Comparison of ENCODE assay signal across 11 mouse cellular contexts in the genomic region with DNA sequence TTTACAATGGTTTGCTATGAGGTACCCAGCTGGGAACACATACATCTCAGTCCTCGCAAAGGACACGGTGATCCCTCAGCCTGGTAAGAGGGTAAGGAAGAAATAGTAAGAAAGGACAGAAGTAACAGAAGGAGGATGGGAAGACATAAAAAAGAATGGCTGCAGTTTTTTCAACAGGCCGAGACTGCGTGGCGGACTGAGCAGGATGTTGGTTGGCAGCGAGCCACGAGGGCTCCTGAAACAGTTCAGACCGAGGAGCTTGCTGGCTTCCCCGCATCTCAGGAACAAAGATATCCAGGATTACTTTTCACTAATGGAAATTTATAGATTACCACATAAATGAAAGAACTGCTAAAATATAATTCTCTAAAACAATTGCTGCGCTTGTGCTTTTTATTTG.
DNase-seq lines count a peak whose midpoint lies in the region; ATAC-seq and TF ChIP-seq lines count a peak whose summit lies in the region.
"Had no signal": no experiment of that assay in that cellular context is flagged by ENCODE, and none has a peak within 500 bp of the region (broad histone marks: within the 10 kb centered on the region; RNA-seq: fewer than 3 reads in every experiment).

No protein-coding gene starts in this region.

- H3K4me3 ChIP-seq in heart, adult 2 months = no peak overlapping the region
- H3K4me3 ChIP-seq in heart, embryonic 12.5 days = no peak overlapping the region
- H3K4me3 ChIP-seq in stomach, postnatal 0 days (ENCODE audit: low read depth, low read length) = no peak overlapping the region
- H3K4me3 ChIP-seq: hindbrain, embryonic 15.5 days had no signal

- no peak for TF ChIP-seq POLR2A in heart, adult 2 months (IDR thresholded peaks at IDR 0.05; ENCODE audit: insufficient read depth, low read depth, low read length)

- no peak overlapping the region for H3K27ac ChIP-seq in heart, adult 2 months
- H3K27ac ChIP-seq in heart, embryonic 12.5 days (ENCODE audit: poor library complexity, severe bottlenecking) = no peak overlapping the region
- no peak overlapping the region for H3K27ac ChIP-seq in stomach, postnatal 0 days (replicated peaks)
- H3K27ac ChIP-seq: hindbrain, embryonic 15.5 days; macrophage had no signal

- no peak for ATAC-seq in heart, embryonic 12.5 days (ENCODE audit: insufficient number of reproducible peaks, low FRiP score)
- ATAC-seq in stomach, postnatal 0 days (ENCODE audit: low FRiP score, low TSS enrichment) = no peak

- TF ChIP-seq CTCF in heart, adult 2 months (IDR thresholded peaks at IDR 0.05) = no peak
- TF ChIP-seq CTCF in stomach, postnatal 0 days (IDR thresholded peaks at IDR 0.05; ENCODE audit: low read depth) = no peak

- WGBS in heart, adult 2 months = 26% methylated on average over 10 of the region's 10 CpGs
- WGBS in heart, embryonic 12.5 days = 49% methylated on average over 10 of the region's 10 CpGs
- WGBS in stomach, postnatal 0 days = 46% methylated on average over 10 of the region's 10 CpGs

- no peaks in the 10 kb centered on the region for H3K9me3 ChIP-seq in heart, embryonic 12.5 days (replicated peaks)
- no peaks in the 10 kb centered on the region for H3K9me3 ChIP-seq in stomach, postnatal 0 days (ENCODE audit: control insufficient read depth, low read length)
- H3K9me3 ChIP-seq: G1E; hindbrain, embryonic 15.5 days had no signal

- no peaks in the 10 kb centered on the region for H3K27me3 ChIP-seq in heart, adult 2 months (ENCODE audit: control insufficient read depth, insufficient read depth, low read length)
- no peaks in the 10 kb centered on the region; the same call in 1 of the 2 replicates for H3K27me3 ChIP-seq in heart, embryonic 12.5 days (replicated peaks)
- no peaks in the 10 kb centered on the region for H3K27me3 ChIP-seq in stomach, postnatal 0 days (ENCODE audit: control insufficient read depth, insufficient read depth, low read length)
- H3K27me3 ChIP-seq: hindbrain, embryonic 15.5 days had no signal

- H3K79me2 ChIP-seq in heart, adult 2 months (replicated peaks; ENCODE audit: control insufficient read depth, insufficient read depth, low read length) = no peaks in the 10 kb centered on the region

- DNase-seq in heart, adult 2 months = peak; percentile 58 to 72
- DNase-seq in testis, postnatal 10 days (ENCODE audit: low spot score) = peak; percentile 83
- no peak for DNase-seq in testis, postnatal 14 days (ENCODE audit: low spot score)
- peak; percentile 53 to 72 for DNase-seq in heart, postnatal 36 days
- DNase-seq in stomach, postnatal 0 days (ENCODE audit: low spot score) = no peak
- DNase-seq in T-cell, adult 2 months (ENCODE audit: low spot score) = no peak
- DNase-seq in frontal cortex, postnatal 36 days (ENCODE audit: low spot score in 2 of 2) = no peak

- intact Hi-C loops in heart, adult 2 months (cut with DNase I) = no loop called here
- intact Hi-C loops in heart, postnatal 36 days (cut with DNase I) = no loop called here

- H3K36me3 ChIP-seq in heart, adult 2 months (ENCODE audit: control insufficient read depth, insufficient read depth, low read length) = no peaks in the 10 kb centered on the region
- H3K36me3 ChIP-seq in heart, embryonic 12.5 days = no peaks in the 10 kb centered on the region
- no peaks in the 10 kb centered on the region for H3K36me3 ChIP-seq in stomach, postnatal 0 days (ENCODE audit: control insufficient read depth, insufficient read depth, low read length)
- H3K36me3 ChIP-seq: G1E; hindbrain, embryonic 15.5 days had no signal

- H3K4me1 ChIP-seq in heart, adult 2 months (ENCODE audit: control insufficient read depth, insufficient read depth, low read length) = peaks cover 4% of the 10 kb centered on the region
- H3K4me1 ChIP-seq in heart, embryonic 12.5 days (replicated peaks) = peaks cover 5% of the 10 kb centered on the region
- no peaks in the 10 kb centered on the region for H3K4me1 ChIP-seq in stomach, postnatal 0 days (replicated peaks; ENCODE audit: control insufficient read depth, insufficient read depth)

- no peak overlapping the region for H3K9ac ChIP-seq in heart, adult 2 months (ENCODE audit: low read depth, low read length)
- H3K9ac ChIP-seq in heart, embryonic 12.5 days = no peak overlapping the region
- H3K9ac ChIP-seq in stomach, postnatal 0 days (ENCODE audit: low read length) = peak overlapping the region; percentile 9; the same call in 1 of the 2 replicates
- H3K9ac ChIP-seq: hindbrain, embryonic 15.5 days had no signal

- TF ChIP-seq EP300 in heart, adult 2 months (IDR thresholded peaks at IDR 0.05; ENCODE audit: insufficient read depth, low read depth, low read length) = no peak
- no peak for TF ChIP-seq EP300 in stomach, postnatal 0 days (optimal IDR thresholded peaks at IDR 0.05)

- H3K4me2 ChIP-seq in heart, embryonic 12.5 days = no peak overlapping the region
- H3K4me2 ChIP-seq in stomach, postnatal 0 days (replicated peaks; ENCODE audit: low read depth) = no peak overlapping the region
- H3K4me2 ChIP-seq: hindbrain, embryonic 15.5 days had no signal

Comparison
In these comparisons a context has a peak if more than half of its experiments do, and no peak if none do; other contexts are left out.
1. DNase-seq: peak in heart, adult 2 months (2 of 2), testis, postnatal 10 days (single experiment) and heart, postnatal 36 days (2 of 2); none in testis, postnatal 14 days (single experiment), stomach, postnatal 0 days (single experiment), T-cell, adult 2 months (single experiment) and frontal cortex, postnatal 36 days (0 of 2).